Mouse (Mus musculus): ENCODE data around the gene Tmod1. TPM values are rescaled to one million over a fixed set of nuclear protein-coding genes. Genes with fewer than 3 reads are reported as not detected.

Gene Tmod1
- polyA plus RNA-seq, 1 experiment: 0.34 TPM

DNA sequence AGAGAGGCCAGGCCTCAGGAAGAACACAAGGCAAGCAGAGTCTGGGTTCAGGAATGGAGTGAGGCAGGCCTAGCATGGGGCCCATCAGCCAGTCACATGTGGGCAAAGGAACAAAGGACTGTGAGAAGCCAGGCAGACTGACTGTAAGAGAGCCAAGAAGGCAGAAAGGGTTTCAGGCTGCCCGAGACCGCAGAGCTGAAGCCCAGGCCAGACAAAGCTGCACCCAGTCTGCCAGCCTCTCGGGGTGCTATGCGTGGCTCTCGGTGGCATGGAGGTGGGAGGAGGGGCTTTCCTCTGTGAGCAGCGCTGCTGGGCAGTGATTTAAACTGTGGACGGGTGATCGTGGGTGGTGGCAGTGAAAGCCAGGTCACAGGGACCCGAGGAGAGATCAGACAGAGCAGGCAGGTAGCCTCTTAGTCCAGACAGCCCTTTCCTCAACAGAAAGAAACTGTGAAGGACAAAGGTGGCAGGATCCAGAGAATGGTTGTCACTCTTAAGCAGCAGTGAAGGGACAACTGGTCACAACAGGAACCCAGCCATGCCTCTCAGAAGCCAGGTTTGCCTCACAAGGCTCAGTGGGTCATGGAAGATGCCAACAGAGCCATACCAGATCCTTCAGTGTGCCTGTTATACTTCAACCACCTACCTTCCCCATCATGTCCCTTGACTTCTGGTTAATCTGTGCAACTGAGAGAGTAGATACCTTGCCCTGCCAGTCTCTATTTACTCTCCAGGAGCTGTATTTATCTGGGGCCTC is 45.9 kb downstream of the Tmod1 start:
- no peak overlapping the region for H3ac ChIP-seq (ENCODE audit: control insufficient read depth, insufficient read length, low read depth)
- no peaks in the 10 kb centered on the region for H3K79me3 ChIP-seq (ENCODE audit: low read depth)
- no peaks in the 10 kb centered on the region for H3K79me2 ChIP-seq (ENCODE audit: control insufficient read depth, insufficient read depth)
- TF ChIP-seq MAX (IDR thresholded peaks at IDR 0.05) (no peak), USF1 (IDR thresholded peaks at IDR 0.05; ENCODE audit: low read depth) (no peak), CTCF (IDR thresholded peaks at IDR 0.05; ENCODE audit: control insufficient read depth, insufficient read depth, insufficient read length) (no peak), CEBPB (IDR thresholded peaks at IDR 0.05; ENCODE audit: low read depth) (no peak), MYOG (IDR thresholded peaks at IDR 0.05; ENCODE audit: control insufficient read depth, extremely low read depth, insufficient read length) (no peak), MYOD1 (IDR thresholded peaks at IDR 0.05; ENCODE audit: control insufficient read depth, insufficient read length, low read depth) (no peak), FOSL1 (IDR thresholded peaks at IDR 0.05; ENCODE audit: insufficient read depth, low read length, poor library complexity, severe bottlenecking) (no peak)
- H3K36me3 ChIP-seq (ENCODE audit: control insufficient read depth, insufficient read depth): no peaks in the 10 kb centered on the region
- no peaks in the 10 kb centered on the region for H3K27me3 ChIP-seq (ENCODE audit: control insufficient read depth, insufficient read depth, insufficient read length)
- H3K4me3 ChIP-seq (ENCODE audit: insufficient read depth, poor library complexity, severe bottlenecking): no peak overlapping the region

GRCm38 (mm10) chr4:46085223-46085811 is 46.6 kb downstream of the Tmod1 start:
- Histone ChIP-seq H3K79me3 (ENCODE audit: low read depth) (no peaks in the 10 kb centered on the region), H3K36me3 (ENCODE audit: control insufficient read depth, insufficient read depth) (no peaks in the 10 kb centered on the region), H3K27me3 (ENCODE audit: control insufficient read depth, insufficient read depth, insufficient read length) (no peaks in the 10 kb centered on the region), H3K79me2 (ENCODE audit: control insufficient read depth, insufficient read depth) (no peaks in the 10 kb centered on the region), H3K4me3 (ENCODE audit: insufficient read depth, poor library complexity, severe bottlenecking) (no peak overlapping the region), H3ac (ENCODE audit: control insufficient read depth, insufficient read length, low read depth) (no peak overlapping the region)
- no peak for TF ChIP-seq MYOD1 (IDR thresholded peaks at IDR 0.05; ENCODE audit: control insufficient read depth, insufficient read length, low read depth)

DNA sequence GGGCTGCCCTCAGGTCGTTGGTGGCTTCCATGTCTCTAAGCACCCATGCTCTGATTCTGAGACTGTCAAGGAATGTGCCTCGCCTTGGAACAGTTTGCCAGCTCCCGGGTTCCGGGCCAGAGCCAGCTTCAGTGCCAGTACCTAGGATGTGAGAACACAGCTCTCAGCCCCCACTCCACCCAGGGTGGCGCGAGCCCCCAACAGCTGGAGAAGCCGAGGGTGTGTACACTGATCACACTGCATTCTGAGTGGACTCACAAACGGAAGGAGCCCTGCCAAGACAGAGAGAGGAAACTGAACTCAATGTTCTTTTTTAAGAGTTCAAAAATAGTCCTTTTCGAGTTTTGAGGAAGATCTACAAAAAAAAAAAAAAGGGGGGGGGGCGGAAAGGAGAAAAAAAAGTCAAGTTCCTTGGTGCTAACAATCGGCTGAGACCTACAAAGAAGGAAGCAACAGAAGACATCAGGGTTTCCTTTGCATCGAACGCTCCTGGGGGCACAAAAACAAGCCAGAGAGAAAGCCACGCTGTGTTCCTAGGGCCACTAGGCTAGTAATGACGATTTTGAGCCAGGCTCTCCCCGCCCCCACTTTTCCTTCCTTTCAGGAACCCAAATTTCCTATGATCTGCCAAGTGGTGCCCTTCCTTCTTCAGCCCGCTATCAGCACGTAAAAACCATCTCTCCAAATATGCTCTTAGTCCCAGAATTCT is 48.1 kb downstream of the Tmod1 start:
- Histone ChIP-seq H3K4me3 (ENCODE audit: insufficient read depth, poor library complexity, severe bottlenecking) (no peak overlapping the region), H3K27me3 (ENCODE audit: control insufficient read depth, insufficient read depth, insufficient read length) (no peaks in the 10 kb centered on the region), H3K79me3 (ENCODE audit: low read depth) (no peaks in the 10 kb centered on the region), H3K36me3 (ENCODE audit: control insufficient read depth, insufficient read depth) (no peaks in the 10 kb centered on the region), H3ac (ENCODE audit: control insufficient read depth, insufficient read length, low read depth) (no peak overlapping the region), H3K79me2 (ENCODE audit: control insufficient read depth, insufficient read depth) (no peaks in the 10 kb centered on the region)
- TF ChIP-seq MYOG (IDR thresholded peaks at IDR 0.05; ENCODE audit: control insufficient read depth, extremely low read depth, insufficient read length) (no peak), CTCF (IDR thresholded peaks at IDR 0.05; ENCODE audit: control insufficient read depth, insufficient read depth, insufficient read length) (no peak), MYOD1 (IDR thresholded peaks at IDR 0.05; ENCODE audit: control insufficient read depth, insufficient read length, low read depth) (no peak), FOSL1 (IDR thresholded peaks at IDR 0.05; ENCODE audit: insufficient read depth, low read length, poor library complexity, severe bottlenecking) (no peak), USF1 (IDR thresholded peaks at IDR 0.05; ENCODE audit: low read depth) (no peak), CEBPB (IDR thresholded peaks at IDR 0.05; ENCODE audit: low read depth) (no peak), MAX (IDR thresholded peaks at IDR 0.05) (no peak)

DNA sequence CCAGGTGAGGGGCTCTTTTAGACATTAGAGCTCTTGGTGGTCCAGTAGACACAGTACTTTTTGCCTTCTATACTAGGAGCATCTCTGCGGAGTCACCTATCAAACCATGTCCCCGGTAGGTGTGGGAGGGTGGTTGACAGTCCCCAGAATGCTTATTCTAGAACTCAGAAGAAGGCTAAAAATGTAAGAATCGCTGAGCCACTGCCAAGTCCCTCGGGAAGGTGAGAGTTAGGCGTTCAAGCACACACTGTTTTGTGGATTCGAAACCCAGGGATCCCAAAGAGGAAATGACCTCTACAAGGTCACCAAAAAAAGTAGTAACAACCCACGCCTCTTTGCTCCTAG is 48.7 kb downstream of the Tmod1 start:
- no peaks in the 10 kb centered on the region for H3K79me2 ChIP-seq (ENCODE audit: control insufficient read depth, insufficient read depth)
- H3K4me3 ChIP-seq (ENCODE audit: insufficient read depth, poor library complexity, severe bottlenecking): no peak overlapping the region
- no peak for TF ChIP-seq CTCF (IDR thresholded peaks at IDR 0.05; ENCODE audit: control insufficient read depth, insufficient read depth, insufficient read length)
- no peaks in the 10 kb centered on the region for H3K79me3 ChIP-seq (ENCODE audit: low read depth)
- no peaks in the 10 kb centered on the region for H3K36me3 ChIP-seq (ENCODE audit: control insufficient read depth, insufficient read depth)
- no peaks in the 10 kb centered on the region for H3K27me3 ChIP-seq (ENCODE audit: control insufficient read depth, insufficient read depth, insufficient read length)
- no peak overlapping the region for H3ac ChIP-seq (ENCODE audit: control insufficient read depth, insufficient read length, low read depth)

DNA sequence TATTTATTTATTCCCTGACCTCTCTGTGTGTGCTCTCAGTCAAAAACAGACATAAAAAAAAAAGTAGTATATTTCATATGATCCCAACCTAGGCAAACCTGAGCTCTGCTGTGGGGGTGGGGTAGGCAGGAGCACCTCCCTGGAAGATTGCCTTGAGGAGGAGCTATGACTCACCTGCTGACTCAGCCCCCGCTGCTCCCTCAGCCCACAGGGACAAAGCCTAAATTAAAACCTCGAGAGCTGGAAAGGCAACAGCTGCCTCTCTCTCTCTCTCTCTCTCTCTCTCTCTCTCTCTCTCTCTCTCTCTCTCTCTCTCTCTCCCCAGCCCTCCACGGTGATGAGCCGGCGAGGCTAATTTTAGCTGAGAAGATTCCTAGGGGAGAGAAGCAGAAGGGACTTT is 49.1 kb downstream of the Tmod1 start:
- H3ac ChIP-seq (ENCODE audit: control insufficient read depth, insufficient read length, low read depth): no peak overlapping the region
- H3K79me3 ChIP-seq (ENCODE audit: low read depth): no peaks in the 10 kb centered on the region
- H3K4me3 ChIP-seq (ENCODE audit: insufficient read depth, poor library complexity, severe bottlenecking): no peak overlapping the region
- no peaks in the 10 kb centered on the region for H3K27me3 ChIP-seq (ENCODE audit: control insufficient read depth, insufficient read depth, insufficient read length)
- no peaks in the 10 kb centered on the region for H3K36me3 ChIP-seq (ENCODE audit: control insufficient read depth, insufficient read depth)
- TF ChIP-seq USF1 (IDR thresholded peaks at IDR 0.05; ENCODE audit: low read depth) (no peak), MYOD1 (IDR thresholded peaks at IDR 0.05; ENCODE audit: control insufficient read depth, insufficient read length, low read depth) (peak; percentile 94), MAX (IDR thresholded peaks at IDR 0.05) (peak; percentile 64), FOSL1 (IDR thresholded peaks at IDR 0.05; ENCODE audit: insufficient read depth, low read length, poor library complexity, severe bottlenecking) (peak; percentile 95)
- H3K79me2 ChIP-seq (ENCODE audit: control insufficient read depth, insufficient read depth): no peaks in the 10 kb centered on the region

DNA sequence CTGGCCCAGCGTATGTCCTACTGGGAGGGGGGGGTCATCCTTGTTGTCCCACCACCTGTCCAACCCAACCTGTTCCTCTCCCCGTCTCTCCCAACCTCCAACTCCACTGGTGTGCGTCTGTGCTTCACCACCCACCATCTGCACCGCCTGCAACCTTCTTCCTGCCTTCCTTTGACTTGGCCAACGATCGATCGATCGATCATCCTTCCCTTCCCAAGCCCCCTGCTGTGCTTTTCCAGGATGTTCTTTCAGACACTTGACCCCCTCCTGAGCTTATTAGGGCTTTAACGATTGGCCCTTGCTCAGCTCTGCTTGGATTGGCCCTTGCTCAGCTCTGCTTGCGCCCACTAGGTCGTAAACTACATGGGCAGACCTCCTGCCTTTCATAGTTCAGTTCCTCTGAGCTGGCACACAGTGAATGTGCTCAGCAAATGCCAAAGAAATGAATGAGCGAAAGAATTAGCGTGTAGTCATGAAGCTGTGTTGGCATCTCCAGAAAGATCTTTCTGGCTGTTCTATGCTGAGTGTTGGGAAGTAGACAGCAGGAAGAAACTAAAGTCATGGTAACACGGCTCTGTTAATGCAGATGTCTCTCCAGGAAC is 50.9 kb downstream of the Tmod1 start:
- H3K79me3 ChIP-seq (ENCODE audit: low read depth): no peaks in the 10 kb centered on the region
- H3K79me2 ChIP-seq (ENCODE audit: control insufficient read depth, insufficient read depth): no peaks in the 10 kb centered on the region
- no peak overlapping the region for H3K4me3 ChIP-seq (ENCODE audit: insufficient read depth, poor library complexity, severe bottlenecking)
- H3K27me3 ChIP-seq (ENCODE audit: control insufficient read depth, insufficient read depth, insufficient read length): no peaks in the 10 kb centered on the region
- no peak overlapping the region for H3ac ChIP-seq (ENCODE audit: control insufficient read depth, insufficient read length, low read depth)
- H3K36me3 ChIP-seq (ENCODE audit: control insufficient read depth, insufficient read depth): no peaks in the 10 kb centered on the region
- TF ChIP-seq FOSL1 (IDR thresholded peaks at IDR 0.05; ENCODE audit: insufficient read depth, low read length, poor library complexity, severe bottlenecking) (no peak), CEBPB (IDR thresholded peaks at IDR 0.05; ENCODE audit: low read depth) (no peak), MAX (IDR thresholded peaks at IDR 0.05) (no peak), CTCF (IDR thresholded peaks at IDR 0.05; ENCODE audit: control insufficient read depth, insufficient read depth, insufficient read length) (no peak), USF1 (IDR thresholded peaks at IDR 0.05; ENCODE audit: low read depth) (no peak), MYOD1 (IDR thresholded peaks at IDR 0.05; ENCODE audit: control insufficient read depth, insufficient read length, low read depth) (no peak), MYOG (IDR thresholded peaks at IDR 0.05; ENCODE audit: control insufficient read depth, extremely low read depth, insufficient read length) (no peak)

Data from C2C12 (cell line).